Mouse (Mus musculus) liver, embryonic 11.5 days (tissue): ENCODE measurements around the gene Ptp4a2. TPM values are rescaled to one million over a fixed set of nuclear protein-coding genes. Genes with fewer than 3 reads are reported as not detected.

Experiments used
- ATAC-seq: fragments of 200-750 bp; cut with Nextera tagmentation; replicated peaks from 2 replicates; pipeline ENCODE4 v1.8.0; 2017; ENCODE audit warnings: moderate number of reproducible peaks, mild to moderate bottlenecking, moderate TSS enrichment, moderate library complexity; ENCODE audit not compliant: low FRiP score
- DNase-seq: peaks from one replicate; pipeline ENCODE4 v3.0.0-alpha.2; 2017; ENCODE audit warnings: low spot score
- H3K27ac ChIP-seq: fragments of 300-500 bp; sonication (generic); 2 replicates; pipeline ENCODE4 v1.5.1; 2014; ENCODE audit warnings: mild to moderate bottlenecking, low read depth, low read length, control low read depth
- H3K27me3 ChIP-seq: fragments of 300-500 bp; sonication (generic); replicated peaks from 2 replicates; pipeline ENCODE4 v1.6.1; 2014; ENCODE audit warnings: low read length, mixed read lengths; ENCODE audit not compliant: control insufficient read depth, insufficient read depth
- H3K36me3 ChIP-seq: fragments of 300-500 bp; sonication (generic); 2 replicates; pipeline ENCODE4 v1.6.1; 2014; ENCODE audit warnings: mild to moderate bottlenecking, low read length, moderate library complexity, mixed read lengths; ENCODE audit not compliant: control insufficient read depth, insufficient read depth
- H3K4me1 ChIP-seq: fragments of 300-500 bp; sonication (generic); replicated peaks from 2 replicates; pipeline ENCODE4 v1.6.1; 2014; ENCODE audit warnings: low read length, mixed read lengths; ENCODE audit not compliant: control insufficient read depth, insufficient read depth
- H3K4me2 ChIP-seq: fragments of 300-500 bp; sonication (generic); 2 replicates; pipeline ENCODE4 v1.6.1; 2014; ENCODE audit warnings: mild to moderate bottlenecking, control low read depth, moderate library complexity
- H3K4me3 ChIP-seq: fragments of 300-500 bp; sonication (generic); 2 replicates; pipeline ENCODE4 v1.5.1; 2014; ENCODE audit warnings: low read depth, low read length, control low read depth
- H3K9ac ChIP-seq: fragments of 300-500 bp; sonication (generic); 2 replicates; pipeline ENCODE4 v1.6.1; 2014; ENCODE audit warnings: low read depth, low read length, control low read depth
- H3K9me3 ChIP-seq: fragments of 300-500 bp; sonication (generic); 2 replicates; pipeline ENCODE4 v1.6.1; 2016; ENCODE audit warnings: low read length, inconsistent platforms, mixed read lengths; ENCODE audit not compliant: control insufficient read depth
- WGBS: fragments of 180-500 bp; shearing (Covaris S2); extraction: QIAGEN DNeasy Blood & Tissue Kit; methylation state at CpG from one replicate; pipeline ENCODE4 v1.1.7; 2014; 5-methylcytosine and 5-hydroxymethylcytosine counted together
- polyA plus RNA-seq: library from polyadenylated mRNA; unstranded; fragments of >200 nt; fragmentation: Nextera tagmentation; extraction: Ambion mirVana; gene quantifications from 2 replicates; pipeline ENCODE4 v1.2.1, GENCODE M21; 2014

The Ptp4a2 gene
- polyA plus RNA-seq, 1 experiment from 2014 or later = 279 TPM

DNA sequence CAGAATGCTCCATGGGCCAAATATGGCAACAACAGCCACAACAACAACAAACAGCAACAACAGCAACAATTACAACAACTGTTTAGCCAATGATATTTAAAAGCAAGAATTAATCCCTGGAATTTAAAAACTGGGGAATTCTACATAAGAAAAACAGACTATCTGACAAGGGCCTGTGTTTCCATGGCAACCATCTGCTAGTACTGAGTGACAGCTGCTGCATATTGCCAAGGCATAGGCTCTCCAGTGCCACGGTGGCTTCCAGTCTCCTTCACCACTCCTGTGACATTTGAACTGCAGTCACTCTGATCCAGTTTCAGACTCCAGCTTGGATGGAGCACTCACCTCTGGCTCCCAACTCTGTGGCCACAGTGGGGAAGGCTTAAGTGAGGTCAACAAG lies 19.6 kb upstream of the Ptp4a2 start:
- ATAC-seq = no peak
- Histone ChIP-seq H3K9ac (no peak overlapping the region), H3K9me3 (no peaks in the 10 kb centered on the region), H3K27me3 (no peaks in the 10 kb centered on the region), H3K36me3 (no peaks in the 10 kb centered on the region), H3K4me1 (peaks cover 45% of the 10 kb centered on the region), H3K27ac (no peak overlapping the region), H3K4me2 (no peak overlapping the region), H3K4me3 (no peak overlapping the region)
- 57% methylated on average over 1 of the region's 1 CpGs for WGBS
- DNase-seq = no peak

DNA sequence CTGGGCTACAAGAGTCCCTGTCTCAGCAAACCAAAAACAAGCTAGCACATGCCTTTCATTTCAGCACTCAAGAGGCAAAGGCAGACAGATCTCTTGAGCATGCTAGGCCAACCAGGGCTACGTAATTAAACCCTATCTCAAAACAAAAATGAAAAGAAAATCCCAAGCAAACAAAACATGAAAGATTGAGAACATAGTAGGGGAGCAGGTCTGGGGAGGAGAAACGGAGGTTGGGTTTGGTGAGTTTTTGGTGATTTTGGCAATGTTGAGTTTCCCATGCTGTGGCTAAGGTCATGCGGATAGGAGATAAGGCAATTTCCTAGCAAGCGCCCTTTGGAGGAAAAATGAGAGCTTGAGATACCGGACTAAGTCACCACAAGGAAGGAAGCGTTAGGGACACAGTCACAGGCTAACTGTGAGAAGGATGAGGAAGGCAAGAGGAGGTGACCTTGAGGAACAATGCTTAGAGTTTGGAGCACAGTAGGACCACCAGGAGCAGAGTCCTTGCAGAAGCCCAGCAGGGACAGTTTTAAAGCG lies 18.3 kb upstream of the Ptp4a2 start:
- Histone ChIP-seq H3K27ac (peak overlapping the region; percentile 20; the same call in 1 of the 2 replicates), H3K27me3 (no peaks in the 10 kb centered on the region), H3K36me3 (no peaks in the 10 kb centered on the region), H3K4me3 (no peak overlapping the region), H3K4me2 (peak overlapping the region; percentile 25; the same call in 1 of the 2 replicates), H3K9ac (no peak overlapping the region), H3K9me3 (no peaks in the 10 kb centered on the region), H3K4me1 (peaks cover 45% of the 10 kb centered on the region)
- no peak for ATAC-seq
- DNase-seq = no peak
- 48% methylated on average over 7 of the region's 7 CpGs for WGBS

DNA sequence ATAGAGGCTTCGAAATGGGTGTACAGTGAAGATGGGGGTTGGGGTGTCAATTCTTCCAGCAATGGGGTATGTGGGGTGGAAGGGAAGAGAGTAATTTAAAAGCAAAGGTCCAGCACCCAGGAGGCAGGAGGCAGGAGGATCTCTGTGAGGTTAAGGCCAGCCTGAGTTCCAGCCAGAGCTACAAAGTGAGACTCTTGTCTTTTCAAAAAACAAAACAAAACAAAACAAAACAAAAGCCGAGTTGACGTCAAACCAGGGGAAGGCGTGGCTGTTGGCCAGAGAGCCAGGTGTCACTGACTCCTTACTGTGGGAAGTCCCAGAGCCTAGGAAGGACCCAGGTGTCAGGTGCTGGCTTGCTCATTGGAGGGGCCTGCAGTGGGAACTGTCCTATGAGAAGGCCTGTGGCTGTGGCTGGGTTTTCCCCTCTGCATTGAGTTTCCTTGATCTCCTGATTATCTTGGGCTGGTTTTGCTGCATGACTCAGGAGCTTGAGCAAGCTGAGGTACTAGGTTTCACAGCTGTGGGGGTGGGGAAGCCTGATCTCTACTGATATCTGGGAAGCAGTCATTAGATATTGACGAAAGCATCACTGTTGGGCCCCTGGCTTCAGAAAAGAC lies 17.2 kb upstream of the Ptp4a2 start:
- Histone ChIP-seq H3K4me2 (peak overlapping the region; percentile 17; the same call in 1 of the 2 replicates), H3K4me3 (no peak overlapping the region), H3K9me3 (no peaks in the 10 kb centered on the region), H3K27me3 (no peaks in the 10 kb centered on the region), H3K27ac (peak overlapping the region; percentile 20; the same call in 1 of the 2 replicates), H3K4me1 (peaks cover 45% of the 10 kb centered on the region), H3K36me3 (no peaks in the 10 kb centered on the region), H3K9ac (no peak overlapping the region)
- DNase-seq (no peak), ATAC-seq (peak; percentile 66)
- WGBS = 34% methylated on average over 5 of the region's 5 CpGs

DNA sequence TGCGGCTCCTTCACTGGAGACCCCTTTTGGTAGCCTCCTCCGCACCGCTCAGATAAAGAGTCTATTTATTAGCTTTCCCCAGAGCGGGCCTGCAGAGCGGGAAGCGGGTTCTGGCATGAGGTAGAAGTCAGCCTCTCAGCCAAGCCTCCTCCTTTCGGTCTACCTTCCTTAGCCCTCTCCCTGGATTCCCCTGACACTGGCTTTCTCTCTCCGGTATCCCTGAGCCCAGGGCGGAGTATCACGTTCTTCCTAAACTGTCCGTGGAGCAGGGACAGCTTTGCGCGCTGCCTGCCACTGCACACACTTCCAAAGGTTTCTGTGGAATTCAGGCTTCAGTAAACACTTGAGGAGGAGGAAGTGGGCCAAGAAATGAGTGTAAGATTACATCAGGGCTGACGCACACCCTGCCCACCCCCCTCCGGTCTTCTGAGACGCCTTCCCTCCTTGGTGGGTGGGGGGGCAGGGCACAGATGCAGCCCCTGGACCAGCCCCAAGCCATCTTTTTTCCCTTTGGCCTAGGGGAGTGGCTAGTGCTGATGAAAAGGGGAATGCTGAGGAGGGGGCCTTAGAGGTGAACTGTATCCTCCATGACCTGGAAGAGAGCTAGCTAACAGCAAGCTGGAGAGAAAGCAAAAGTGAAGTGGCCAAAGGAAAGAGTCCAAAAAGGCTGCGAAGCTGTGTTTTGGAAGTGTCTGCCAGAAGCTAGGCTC lies 15.7 kb upstream of the Ptp4a2 start:
- H3K4me1 ChIP-seq = peaks cover 45% of the 10 kb centered on the region
- H3K9ac ChIP-seq = peak overlapping the region; percentile 11; the same call in 1 of the 2 replicates
- no peak overlapping the region for H3K4me3 ChIP-seq
- 18% methylated on average over 17 of the region's 17 CpGs for WGBS
- ATAC-seq = no peak; the same call in 1 of the 2 replicates
- no peaks in the 10 kb centered on the region for H3K9me3 ChIP-seq
- DNase-seq = no peak
- no peaks in the 10 kb centered on the region for H3K27me3 ChIP-seq
- no peaks in the 10 kb centered on the region for H3K36me3 ChIP-seq
- peak overlapping the region; percentile 26 for H3K4me2 ChIP-seq
- peak overlapping the region; percentile 52 for H3K27ac ChIP-seq

DNA sequence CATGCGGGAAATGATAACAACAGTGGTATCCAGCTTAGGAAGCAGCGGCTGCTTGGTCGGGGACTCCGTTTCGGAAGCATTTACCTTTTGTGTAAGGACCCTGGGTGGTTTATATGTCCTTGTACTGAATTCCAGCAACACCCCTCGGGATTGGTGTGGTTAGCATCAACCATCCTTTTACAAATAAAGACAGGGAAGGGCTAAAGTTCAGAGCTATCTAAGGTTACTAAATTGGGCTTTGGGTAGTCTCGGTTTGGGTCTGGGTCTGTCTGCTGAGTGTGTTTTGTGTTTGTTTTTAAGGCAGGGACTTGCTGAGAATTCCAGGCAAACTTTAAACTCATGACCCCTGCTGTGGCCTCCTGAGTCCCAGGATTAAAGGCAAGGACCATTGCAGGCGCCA lies 15.2 kb upstream of the Ptp4a2 start:
- Histone ChIP-seq H3K27ac (peak overlapping the region; percentile 52), H3K4me3 (no peak overlapping the region), H3K9ac (no peak overlapping the region), H3K4me2 (peak overlapping the region; percentile 26), H3K4me1 (peaks cover 45% of the 10 kb centered on the region), H3K36me3 (no peaks in the 10 kb centered on the region), H3K9me3 (no peaks in the 10 kb centered on the region), H3K27me3 (no peaks in the 10 kb centered on the region)
- DNase-seq (no peak), ATAC-seq (no peak)
- 40% methylated on average over 8 of the region's 8 CpGs for WGBS

DNA sequence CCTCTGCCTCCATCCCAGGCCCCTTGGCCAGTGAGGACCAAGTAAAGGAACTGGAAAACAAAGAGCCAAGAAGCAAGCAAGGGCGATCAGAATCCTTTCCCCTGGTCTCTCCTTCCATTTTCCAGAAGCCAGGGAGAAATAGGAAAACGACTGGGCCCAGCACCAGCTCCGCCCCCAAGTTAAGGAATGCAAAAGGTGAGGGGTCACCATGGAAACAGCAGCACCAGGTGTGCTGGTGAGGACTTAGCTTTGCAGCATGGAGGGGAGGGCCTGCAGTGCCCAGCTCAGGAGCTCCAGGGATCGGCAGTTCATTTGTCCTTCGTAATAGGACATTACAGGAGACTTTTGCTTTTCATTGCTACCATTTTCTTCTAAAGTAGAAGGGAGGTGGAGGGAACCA lies 13.0 kb upstream of the Ptp4a2 start:
- no peak for DNase-seq
- Histone ChIP-seq H3K4me2 (no peak overlapping the region), H3K4me3 (no peak overlapping the region), H3K27me3 (no peaks in the 10 kb centered on the region), H3K4me1 (peaks cover 34% of the 10 kb centered on the region), H3K36me3 (no peaks in the 10 kb centered on the region), H3K9me3 (no peaks in the 10 kb centered on the region), H3K9ac (no peak overlapping the region), H3K27ac (no peak overlapping the region)
- WGBS = 49% methylated on average over 5 of the region's 5 CpGs
- ATAC-seq = no peak

DNA sequence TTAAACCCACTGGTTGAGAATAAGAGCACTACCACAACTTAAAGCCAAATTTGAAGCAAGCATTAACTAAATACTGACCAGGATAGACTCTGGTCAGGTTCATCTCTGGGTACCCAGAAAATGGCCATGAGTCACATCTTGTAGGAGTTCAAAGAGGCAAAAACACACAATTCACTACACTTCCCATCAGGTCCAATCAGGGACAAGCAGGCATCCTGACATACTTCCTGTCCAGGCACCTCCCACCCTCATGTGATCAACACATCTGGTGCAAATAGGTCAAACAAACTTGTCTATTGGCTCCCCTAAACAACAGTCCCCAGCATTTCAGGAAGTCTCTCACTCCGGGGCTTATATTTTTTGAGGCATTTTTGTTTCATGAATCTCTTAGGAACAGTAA lies 7.7 kb upstream of the Ptp4a2 start:
- ATAC-seq = no peak

GRCm38 (mm10) chr4:129805059-129805458 lies 6.0 kb upstream of the Ptp4a2 start:
- Histone ChIP-seq H3K9ac (no peak overlapping the region), H3K4me1 (no peaks in the 10 kb centered on the region), H3K27ac (no peak overlapping the region), H3K4me2 (no peak overlapping the region), H3K9me3 (no peaks in the 10 kb centered on the region), H3K36me3 (no peaks in the 10 kb centered on the region), H3K27me3 (no peaks in the 10 kb centered on the region), H3K4me3 (no peak overlapping the region)
- DNase-seq (no peak), ATAC-seq (no peak)
- 70% methylated on average over 3 of the region's 3 CpGs for WGBS

More for the DNA sequence above, 7.7 kb upstream of the Ptp4a2 start:
- Histone ChIP-seq H3K4me1 (no peaks in the 10 kb centered on the region), H3K27ac (no peak overlapping the region), H3K4me3 (no peak overlapping the region), H3K9ac (no peak overlapping the region), H3K27me3 (no peaks in the 10 kb centered on the region), H3K9me3 (no peaks in the 10 kb centered on the region), H3K36me3 (no peaks in the 10 kb centered on the region), H3K4me2 (no peak overlapping the region)
- no peak for DNase-seq
- 50% methylated on average over 1 of the region's 1 CpGs for WGBS
